Mouse (Mus musculus) activated CD4-positive, CD25-positive, alpha-beta regulatory T cell, adult 4 months (primary cell): ENCODE data around the gene Ubl3. TPM values are rescaled to one million over a fixed set of nuclear protein-coding genes. Genes with fewer than 3 reads are reported as not detected.
A peak's percentile ranks its signal among the peaks of the same experiment; 100 is the strongest.

Source experiments
- ATAC-seq: one replicate; pipeline ENCODE4 v1.8.0; 2017
- polyA plus RNA-seq, 2 experiments: library from polyadenylated mRNA; unstranded; fragments of 100-300 nt; shearing (Covaris generic); gene quantifications; one replicate each; pipeline ENCODE4 v1.2.1; 2017

Ubl3 gene
- polyA plus RNA-seq, 2 experiments from 2014 or later: 86.3 to 124 TPM

DNA sequence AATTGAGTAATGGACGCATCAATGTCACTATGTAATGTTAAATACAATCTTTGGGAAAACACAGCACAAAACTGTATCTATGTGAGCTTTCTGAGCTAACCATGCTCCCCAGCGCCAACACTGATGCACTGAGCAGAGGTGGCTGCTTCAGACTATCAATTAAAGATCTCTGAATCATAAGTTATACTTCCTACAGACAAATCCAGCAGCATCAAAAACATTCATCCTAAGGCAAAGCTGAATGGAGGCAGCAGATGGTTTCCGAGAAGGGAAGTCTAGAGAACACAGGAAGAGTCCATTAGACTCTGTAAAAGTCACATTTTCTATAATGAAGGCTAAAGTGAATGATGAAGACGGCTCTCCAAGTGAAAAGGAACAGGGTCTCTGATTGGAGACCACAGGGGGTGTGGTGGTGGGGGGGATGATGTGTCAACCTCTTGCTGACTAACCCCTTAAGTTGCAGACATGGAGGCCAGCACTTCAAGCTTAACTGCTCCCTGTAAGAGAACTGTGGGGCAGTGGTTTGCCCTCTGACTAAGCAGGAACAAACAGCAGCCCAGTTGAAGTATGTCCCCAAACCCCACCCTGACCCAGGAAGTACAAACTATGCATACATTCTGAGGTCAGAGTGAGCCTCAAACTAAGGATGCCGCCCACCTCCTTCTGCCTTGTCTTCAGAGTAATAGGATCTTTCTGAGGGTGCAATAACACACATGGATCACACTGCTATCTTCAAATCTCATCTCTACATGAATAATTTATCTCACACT is 29.2 kb downstream of the Ubl3 start:
- peak; percentile 46 for ATAC-seq

- no peak for ATAC-seq
Observed at GRCm38 (mm10) chr5:148522378-148522777, 30.2 kb downstream of the Ubl3 start.

DNA sequence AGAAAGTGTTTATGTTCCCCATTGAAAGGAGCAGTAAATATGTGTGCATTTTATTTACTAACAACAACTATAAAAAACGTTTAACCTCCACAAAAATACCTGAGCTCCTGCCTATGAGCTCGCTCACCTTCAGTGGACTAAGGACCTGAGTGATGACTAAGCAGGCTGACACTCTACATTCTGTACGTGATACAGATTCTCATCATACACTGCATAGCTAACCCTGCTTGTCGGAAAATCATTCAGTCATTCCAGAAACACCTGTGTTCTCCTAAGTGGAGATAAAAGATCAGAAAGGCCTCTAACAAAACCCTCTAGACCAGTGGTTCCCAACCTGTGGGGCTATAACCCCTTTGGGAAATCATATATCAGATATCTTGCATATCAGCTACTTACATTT is 35.1 kb downstream of the Ubl3 start:
- ATAC-seq: no peak

DNA sequence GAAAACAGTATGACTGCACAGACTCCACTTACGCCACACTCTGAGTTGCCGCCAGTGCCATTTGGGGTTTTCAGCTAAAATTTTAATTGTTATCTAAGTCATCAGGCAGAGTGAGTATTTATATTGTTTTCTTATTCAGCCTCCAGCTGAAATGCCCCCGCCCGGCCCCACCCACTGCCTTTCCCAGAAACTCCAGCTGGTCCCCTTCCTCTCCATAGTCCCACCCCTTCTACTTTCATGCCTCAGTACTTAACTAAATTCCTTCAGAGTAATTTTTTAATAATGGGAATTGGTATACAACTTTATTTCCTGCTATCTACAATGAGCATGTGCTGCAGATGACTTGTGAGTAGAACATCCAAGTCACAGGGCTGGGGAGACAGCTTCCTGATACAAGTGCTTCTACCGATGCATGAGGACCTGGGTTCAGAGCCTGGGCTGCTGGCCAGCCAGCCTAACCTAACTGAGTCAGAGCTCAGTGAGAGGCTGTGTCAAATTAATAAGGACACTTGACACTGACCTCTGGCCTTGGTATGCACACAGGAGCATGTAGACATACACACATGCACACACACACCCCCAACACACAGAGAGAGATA is 40.4 kb downstream of the Ubl3 start:
- no peak for ATAC-seq

- no peak for ATAC-seq
Observed at GRCm38 (mm10) chr5:148510265-148510664, 42.3 kb downstream of the Ubl3 start.

DNA sequence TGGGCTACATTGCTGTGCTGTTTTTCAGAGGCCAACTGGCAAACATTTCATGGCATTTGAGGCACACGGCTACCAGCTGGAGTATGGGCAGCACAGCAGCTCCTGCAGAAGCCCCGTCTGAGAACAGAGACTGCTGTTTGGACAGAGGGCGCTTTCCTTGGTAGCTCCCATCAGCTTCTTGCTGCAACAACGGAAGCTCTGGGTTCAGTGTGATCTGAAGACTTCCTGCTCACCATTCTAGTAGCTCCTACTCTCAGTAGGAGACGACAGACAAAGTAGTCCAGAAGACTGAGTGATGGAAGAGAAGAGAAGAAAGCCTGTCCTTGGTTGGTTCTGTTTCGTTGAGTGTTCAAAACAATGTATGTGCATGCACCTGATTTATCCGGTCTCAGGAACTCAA is 42.9 kb downstream of the Ubl3 start:
- ATAC-seq: peak; percentile 72

- ATAC-seq: peak; percentile 44
Observed at GRCm38 (mm10) chr5:148508901-148509604, 43.5 kb downstream of the Ubl3 start.

DNA sequence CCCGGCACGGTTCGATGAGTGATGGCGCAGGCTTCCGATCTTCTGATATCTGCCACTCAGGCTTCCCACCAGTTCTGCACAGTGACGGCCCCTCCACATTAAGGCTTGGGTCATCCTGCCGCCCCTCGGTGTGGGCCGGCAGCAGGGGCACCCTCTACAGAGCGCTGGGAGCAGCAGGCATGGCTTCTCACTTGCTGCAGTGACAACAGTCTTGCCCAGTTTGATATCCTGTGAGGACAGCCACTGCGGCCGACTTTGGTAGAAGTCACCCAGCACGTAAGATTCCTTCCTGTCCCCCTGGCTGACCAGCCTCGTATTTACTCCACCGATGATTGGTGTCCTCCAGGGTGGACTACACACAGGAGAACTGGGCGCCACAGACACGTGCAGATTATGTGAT is 47.2 kb downstream of the Ubl3 start:
- no peak for ATAC-seq

GRCm38 (mm10) chr5:148502237-148502636 is 50.4 kb downstream of the Ubl3 start:
- no peak for ATAC-seq

DNA sequence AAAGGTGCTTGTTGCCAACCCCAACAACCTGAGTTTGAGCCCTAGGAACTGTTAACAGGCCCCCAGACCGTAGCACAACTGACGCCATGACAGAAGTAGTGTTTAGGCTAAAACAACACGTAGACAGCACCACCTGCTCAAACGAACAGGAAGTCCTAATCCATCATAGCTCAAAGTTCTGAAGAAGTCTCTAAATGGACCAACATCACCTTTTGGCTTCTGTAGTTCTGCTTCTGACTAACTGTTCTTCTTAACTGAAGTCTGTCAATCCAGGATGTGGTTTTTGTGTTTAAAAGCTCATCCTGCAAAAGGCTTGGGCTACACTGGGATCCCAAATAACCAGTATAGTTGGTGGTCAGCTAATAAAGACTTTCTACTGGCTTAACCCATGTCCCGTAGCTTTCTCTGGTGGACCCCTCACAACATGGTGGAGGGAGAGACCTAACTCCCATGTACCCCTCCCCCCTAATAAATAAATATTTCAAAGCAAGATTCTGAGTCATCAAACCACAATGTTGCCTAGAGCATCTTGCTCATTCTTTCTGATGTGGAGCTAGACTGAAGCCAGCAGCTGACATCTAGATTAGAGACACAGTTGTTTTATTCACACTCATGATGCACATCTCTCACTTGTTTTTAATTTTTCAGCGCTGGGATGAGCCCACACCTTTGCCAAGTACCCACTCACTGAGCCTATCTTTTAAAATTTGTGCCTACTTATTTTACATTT is 51.2 kb downstream of the Ubl3 start:
- peak; percentile 92 for ATAC-seq

GRCm38 (mm10) chr5:148500516-148500915 is 52.1 kb downstream of the Ubl3 start:
- no peak for ATAC-seq

DNA sequence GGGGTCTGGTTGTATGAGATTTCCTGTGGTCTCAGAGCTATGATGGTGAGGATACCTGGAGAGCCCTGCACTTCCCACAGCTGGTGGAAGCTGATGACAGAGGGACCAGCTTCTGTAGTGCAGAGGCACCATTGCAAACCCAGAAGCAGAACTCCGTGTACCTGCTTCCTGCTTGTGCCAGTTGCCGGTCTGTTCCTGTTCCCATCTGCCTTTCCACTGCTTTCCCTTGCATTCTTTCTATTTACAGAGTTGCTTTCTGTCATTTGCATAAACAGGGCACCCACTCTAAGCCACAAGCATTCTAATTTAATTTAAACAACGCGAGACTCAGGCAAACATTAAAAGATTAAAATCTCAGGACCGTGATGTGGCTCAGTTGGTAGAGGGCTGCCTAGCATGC is 53.0 kb downstream of the Ubl3 start:
- ATAC-seq: no peak

DNA sequence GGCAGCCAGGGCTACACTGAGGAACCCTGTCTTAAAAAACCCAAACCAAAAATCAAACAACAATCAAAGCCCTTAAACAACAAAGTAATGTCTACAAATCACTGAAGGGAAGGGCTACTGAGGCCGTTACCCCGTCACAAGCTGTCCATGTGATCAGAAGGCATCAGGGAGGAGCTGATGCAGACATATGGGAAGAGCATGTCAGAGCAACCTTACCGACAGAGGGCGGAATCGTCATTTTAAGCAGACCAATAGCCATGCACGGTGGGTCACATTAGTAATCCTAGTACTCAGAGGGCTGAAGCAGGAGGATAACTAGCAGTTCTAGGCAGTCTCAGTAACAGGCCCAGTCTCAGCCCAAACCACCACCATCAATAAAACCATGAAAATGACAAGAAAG is 56.6 kb downstream of the Ubl3 start:
- no peak for ATAC-seq

- peak; percentile 97 for ATAC-seq
Observed at GRCm38 (mm10) chr5:148495173-148495572, 57.4 kb downstream of the Ubl3 start.

DNA sequence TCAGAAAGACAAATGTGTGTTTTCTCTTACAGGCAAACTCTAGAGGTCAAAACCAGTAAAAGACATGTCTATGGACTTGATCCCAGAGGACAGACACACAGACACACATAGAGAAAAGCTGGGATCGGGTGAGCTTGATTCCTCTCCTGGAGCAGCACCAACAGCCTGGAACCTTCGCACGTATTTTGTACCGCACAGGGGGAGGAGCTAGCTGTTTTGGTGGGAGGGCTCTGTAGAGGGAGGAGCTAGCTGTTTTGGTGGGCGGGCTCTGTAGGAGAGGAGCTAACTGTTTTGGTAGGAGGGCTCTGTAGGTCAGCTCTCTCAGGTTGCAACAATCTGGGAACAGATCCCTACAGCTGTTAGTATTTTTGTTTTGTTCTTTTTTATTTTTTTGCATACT is 58.3 kb downstream of the Ubl3 start:
- ATAC-seq: no peak

- no peak for ATAC-seq
Observed at GRCm38 (mm10) chr5:148493025-148493424, 59.6 kb downstream of the Ubl3 start.

- ATAC-seq: no peak
Observed at GRCm38 (mm10) chr5:148490391-148490790, 62.2 kb downstream of the Ubl3 start.

- ATAC-seq: no peak
Observed at GRCm38 (mm10) chr5:148489724-148490193, 62.8 kb downstream of the Ubl3 start.

DNA sequence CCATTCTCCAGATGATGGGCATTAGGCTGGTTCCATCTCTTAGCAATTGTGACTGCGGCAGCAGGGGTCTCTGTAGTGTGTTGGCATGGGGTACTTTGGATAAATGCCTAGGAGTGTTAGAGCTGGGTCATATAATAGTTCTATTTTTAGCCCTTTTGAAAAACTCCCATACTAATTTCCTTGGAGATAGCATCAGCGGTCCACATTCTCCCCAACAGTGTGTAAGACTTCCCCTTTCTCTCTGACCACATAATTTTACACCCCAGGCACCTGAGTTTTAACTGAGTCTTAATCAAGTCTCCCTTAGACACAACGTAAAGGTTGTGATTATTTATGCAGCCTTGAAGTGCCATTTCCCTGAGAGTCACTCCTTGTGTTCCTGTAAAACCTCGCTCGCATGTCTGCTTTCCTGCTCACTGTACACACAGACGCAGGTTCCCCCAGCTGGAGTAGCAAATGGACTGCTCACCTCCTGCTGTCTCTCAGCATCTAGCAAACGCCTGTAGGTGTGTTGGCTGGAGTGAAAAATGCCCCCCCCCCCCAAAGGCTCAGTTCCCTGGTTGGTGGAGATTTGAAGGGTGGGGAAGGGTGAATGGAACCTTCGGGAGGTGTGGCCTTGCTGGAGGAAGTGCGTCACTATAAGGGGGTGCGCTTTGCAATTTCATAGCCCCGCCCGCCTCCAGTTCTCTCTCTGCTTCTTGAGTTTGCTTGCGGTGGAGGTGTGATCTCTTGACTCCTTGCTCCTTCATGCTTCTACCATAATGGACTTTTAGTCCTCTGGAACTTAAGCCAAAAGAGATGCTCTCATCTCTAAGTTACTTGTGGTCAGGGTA is 63.5 kb downstream of the Ubl3 start:
- peak; percentile 96 for ATAC-seq

DNA sequence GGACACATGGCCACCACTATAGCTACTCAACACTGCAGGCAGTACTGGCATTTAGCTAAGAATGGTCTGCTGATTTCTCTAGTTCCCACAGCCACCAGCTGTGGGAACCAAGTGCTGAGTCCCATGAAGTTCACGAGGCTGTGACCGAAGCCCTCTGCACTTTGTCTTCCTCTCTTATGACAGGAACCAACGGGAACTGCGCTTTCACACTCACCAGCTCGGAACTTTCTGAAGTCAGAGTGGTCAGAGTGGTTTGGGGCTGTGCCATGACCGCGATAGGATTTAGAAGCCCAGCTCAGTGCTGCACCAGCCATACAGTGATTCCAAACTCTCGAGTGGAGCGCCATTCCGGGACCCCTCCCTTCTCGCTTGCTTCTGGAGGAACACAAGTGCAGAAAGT is 66.4 kb downstream of the Ubl3 start:
- no peak for ATAC-seq

- ATAC-seq: no peak
Observed at GRCm38 (mm10) chr5:148481745-148482144, 70.8 kb downstream of the Ubl3 start.

DNA sequence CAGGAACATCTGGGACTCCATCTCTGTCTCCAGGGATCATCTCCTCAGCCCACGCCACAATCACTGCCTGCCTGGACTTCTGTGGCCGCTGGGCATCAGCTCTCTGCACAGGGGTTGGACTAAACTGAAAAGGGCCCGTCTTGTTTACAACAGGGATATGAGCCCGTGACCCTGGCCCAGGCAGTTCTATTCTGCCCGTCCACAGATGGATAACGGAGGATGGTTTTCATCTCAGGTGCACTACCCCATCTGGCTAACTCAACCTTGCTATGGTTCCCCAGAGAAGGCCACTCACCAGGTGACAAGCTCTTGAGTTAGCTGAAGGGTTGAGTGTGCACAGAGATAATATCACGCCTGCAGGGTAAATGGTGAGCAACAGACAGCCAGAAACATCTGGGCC is 78.2 kb downstream of the Ubl3 start:
- ATAC-seq: no peak
